Mouse (Mus musculus): ENCODE data around the gene Agk. TPM values are rescaled to one million over a fixed set of nuclear protein-coding genes. Genes with fewer than 3 reads are reported as not detected.

The Agk gene
- polyA plus RNA-seq, 1 experiment from 2014 or later = 59.8 TPM

- no peak for ATAC-seq (ENCODE audit: low FRiP score)
- H3K27me3 ChIP-seq (replicated peaks) = no peaks in the 10 kb centered on the region
- peaks cover 26% of the 10 kb centered on the region for H3K36me3 ChIP-seq
- no peak overlapping the region for H3K27ac ChIP-seq (replicated peaks)
- no peaks in the 10 kb centered on the region for H3K4me1 ChIP-seq
- H3K4me2 ChIP-seq = no peak overlapping the region
- no peak overlapping the region for H3K4me3 ChIP-seq (replicated peaks)
- WGBS = 87% methylated on average over 3 of the region's 3 CpGs
- H3K9me3 ChIP-seq (replicated peaks) = no peaks in the 10 kb centered on the region
- no peak overlapping the region for H3K9ac ChIP-seq (replicated peaks)
Observed at GRCm38 (mm10) chr6:40413565-40413964, 88.6 kb downstream of the Agk start.

DNA sequence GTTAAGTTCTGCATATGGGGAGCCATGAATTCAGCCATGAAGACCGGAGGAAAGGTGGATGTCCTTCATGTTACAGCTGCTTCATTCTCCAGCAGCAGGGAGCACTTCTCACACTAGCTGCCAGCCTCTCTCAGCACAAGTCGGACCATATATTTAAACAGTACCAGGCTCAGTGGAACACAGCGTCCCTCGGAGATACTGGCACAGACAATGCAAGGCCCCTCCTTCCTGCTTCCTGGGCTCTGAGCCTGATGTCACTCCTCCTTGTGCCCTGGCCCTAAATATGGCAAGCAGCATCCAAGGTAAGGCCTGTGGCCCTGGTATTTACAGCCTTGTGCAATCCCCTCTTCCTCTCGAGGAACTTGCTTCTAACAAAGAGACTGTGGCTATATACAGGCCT is 90.8 kb downstream of the Agk start:
- H3K36me3 ChIP-seq = peaks cover 19% of the 10 kb centered on the region
- H3K4me3 ChIP-seq (replicated peaks) = no peak overlapping the region
- H3K4me1 ChIP-seq = no peaks in the 10 kb centered on the region
- no peak overlapping the region for H3K27ac ChIP-seq (replicated peaks)
- no peak for ATAC-seq (ENCODE audit: low FRiP score)
- WGBS = 40% methylated on average over 5 of the region's 5 CpGs
- no peaks in the 10 kb centered on the region for H3K27me3 ChIP-seq (replicated peaks)
- no peaks in the 10 kb centered on the region for H3K9me3 ChIP-seq (replicated peaks)
- H3K9ac ChIP-seq (replicated peaks) = no peak overlapping the region
- no peak overlapping the region for H3K4me2 ChIP-seq

DNA sequence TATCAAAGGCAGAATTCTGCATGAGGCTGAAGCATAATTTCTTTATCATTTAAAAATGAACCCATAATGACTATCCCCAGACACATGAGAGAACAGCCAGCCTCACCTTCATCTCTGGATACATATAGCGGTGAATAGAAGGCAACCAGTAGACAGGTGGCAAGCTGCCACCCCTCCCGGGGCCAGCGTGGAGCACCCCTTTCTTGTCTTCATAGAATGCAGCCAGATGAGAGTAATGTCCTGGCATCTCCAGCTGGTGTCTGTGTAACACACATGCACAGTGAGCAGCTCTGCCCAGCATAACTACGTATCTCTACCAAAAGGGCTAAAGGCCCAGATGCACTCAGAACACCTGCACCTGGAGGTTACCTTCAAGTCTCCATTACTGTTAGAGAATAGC is 93.4 kb downstream of the Agk start:
- no peak overlapping the region for H3K27ac ChIP-seq (replicated peaks)
- no peak overlapping the region for H3K4me2 ChIP-seq
- no peaks in the 10 kb centered on the region for H3K27me3 ChIP-seq (replicated peaks)
- H3K4me1 ChIP-seq = no peaks in the 10 kb centered on the region
- peaks cover 22% of the 10 kb centered on the region; the same call in 1 of the 2 replicates for H3K36me3 ChIP-seq
- no peak overlapping the region for H3K4me3 ChIP-seq (replicated peaks)
- no peaks in the 10 kb centered on the region for H3K9me3 ChIP-seq (replicated peaks)
- WGBS = 86% methylated on average over 4 of the region's 4 CpGs
- ATAC-seq (ENCODE audit: low FRiP score) = no peak
- no peak overlapping the region for H3K9ac ChIP-seq (replicated peaks)

GRCm38 (mm10) chr6:40421099-40421498 is 96.1 kb downstream of the Agk start:
- 96% methylated on average over 6 of the region's 6 CpGs for WGBS

DNA sequence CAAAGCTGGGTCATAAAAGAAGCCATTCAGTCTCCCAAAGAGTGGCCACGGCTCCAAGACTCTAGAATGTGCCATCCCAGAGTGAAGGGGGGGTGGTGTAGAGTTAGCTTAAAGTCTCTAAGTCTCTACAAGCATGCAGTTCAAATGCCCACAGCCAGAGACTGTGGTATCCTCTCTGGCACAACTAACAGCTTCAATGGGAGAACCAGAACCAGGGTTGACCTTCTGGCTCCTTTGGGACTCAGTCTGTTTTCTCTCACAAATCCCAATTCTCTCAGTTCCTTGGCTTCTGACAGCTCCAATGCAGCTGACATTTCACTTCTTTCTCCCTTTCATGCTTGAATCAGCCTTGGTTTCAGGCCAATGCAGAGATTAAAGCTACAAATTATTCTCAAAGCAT is 98.0 kb downstream of the Agk start:
- H3K36me3 ChIP-seq = peaks cover 11% of the 10 kb centered on the region; the same call in 1 of the 2 replicates
- H3K4me1 ChIP-seq = no peaks in the 10 kb centered on the region
- no peak overlapping the region for H3K4me3 ChIP-seq (replicated peaks)
- no peak for ATAC-seq (ENCODE audit: low FRiP score)
- H3K4me2 ChIP-seq = no peak overlapping the region
- WGBS = 72% methylated on average over 1 of the region's 1 CpGs
- H3K27me3 ChIP-seq (replicated peaks) = no peaks in the 10 kb centered on the region
- H3K9ac ChIP-seq (replicated peaks) = no peak overlapping the region
- no peak overlapping the region for H3K27ac ChIP-seq (replicated peaks)
- no peaks in the 10 kb centered on the region for H3K9me3 ChIP-seq (replicated peaks)

More at GRCm38 (mm10) chr6:40421099-40421498, 96.1 kb downstream of the Agk start:
- Histone ChIP-seq H3K9ac (replicated peaks) (no peak overlapping the region), H3K4me2 (no peak overlapping the region), H3K36me3 (peaks cover 18% of the 10 kb centered on the region; the same call in 1 of the 2 replicates), H3K4me1 (no peaks in the 10 kb centered on the region), H3K27me3 (replicated peaks) (no peaks in the 10 kb centered on the region), H3K27ac (replicated peaks) (no peak overlapping the region), H3K4me3 (replicated peaks) (no peak overlapping the region), H3K9me3 (replicated peaks) (no peaks in the 10 kb centered on the region)
- no peak for ATAC-seq (ENCODE audit: low FRiP score)

DNA sequence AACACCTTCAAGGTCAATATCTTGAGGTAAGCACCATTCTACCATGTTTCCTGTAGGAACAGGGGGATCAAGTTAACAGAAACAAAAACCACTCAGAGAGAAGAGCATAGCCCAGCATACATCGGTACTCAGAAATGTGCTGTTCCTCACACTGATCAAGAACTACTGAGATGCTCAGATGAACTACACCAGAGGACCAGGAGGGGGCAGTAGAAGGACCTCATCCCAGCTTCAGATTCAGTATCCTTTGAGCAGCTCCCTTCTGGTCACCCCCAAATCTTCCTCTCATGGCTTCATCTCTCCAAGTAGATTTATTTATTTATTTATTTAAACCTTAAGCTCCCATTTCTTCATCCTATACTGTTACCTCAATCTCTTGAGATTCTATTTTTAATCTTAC is 98.8 kb downstream of the Agk start:
- no peak overlapping the region for H3K9ac ChIP-seq (replicated peaks)
- ATAC-seq (ENCODE audit: low FRiP score) = no peak
- WGBS = 63% methylated on average over 1 of the region's 1 CpGs

GRCm38 (mm10) chr6:40427441-40427840 is 102.5 kb downstream of the Agk start:
- Histone ChIP-seq H3K27ac (replicated peaks) (no peak overlapping the region), H3K4me1 (peaks cover 18% of the 10 kb centered on the region), H3K27me3 (replicated peaks) (no peaks in the 10 kb centered on the region), H3K4me3 (replicated peaks) (no peak overlapping the region), H3K36me3 (no peaks in the 10 kb centered on the region), H3K9me3 (replicated peaks) (no peaks in the 10 kb centered on the region), H3K4me2 (no peak overlapping the region), H3K9ac (replicated peaks) (no peak overlapping the region)
- WGBS = 94% methylated on average over 7 of the region's 7 CpGs
- no peak for ATAC-seq (ENCODE audit: low FRiP score)

More for the DNA sequence above, 98.8 kb downstream of the Agk start:
- Histone ChIP-seq H3K4me3 (replicated peaks) (no peak overlapping the region), H3K4me2 (no peak overlapping the region), H3K27ac (replicated peaks) (no peak overlapping the region), H3K9me3 (replicated peaks) (no peaks in the 10 kb centered on the region), H3K4me1 (no peaks in the 10 kb centered on the region), H3K27me3 (replicated peaks) (no peaks in the 10 kb centered on the region), H3K36me3 (peaks cover 4% of the 10 kb centered on the region; the same call in 1 of the 2 replicates)

- Histone ChIP-seq H3K27ac (replicated peaks) (0 out of 2 replicates have a peak overlapping the region, but pooled peaks have one; percentile 28), H3K4me1 (peaks cover 26% of the 10 kb centered on the region), H3K4me3 (replicated peaks) (no peak overlapping the region), H3K36me3 (no peaks in the 10 kb centered on the region), H3K4me2 (no peak overlapping the region), H3K9ac (replicated peaks) (no peak overlapping the region), H3K27me3 (replicated peaks) (no peaks in the 10 kb centered on the region), H3K9me3 (replicated peaks) (no peaks in the 10 kb centered on the region)
- 64% methylated on average over 3 of the region's 3 CpGs for WGBS
- no peak for ATAC-seq (ENCODE audit: low FRiP score)
Observed at GRCm38 (mm10) chr6:40428696-40429095, 103.7 kb downstream of the Agk start.

DNA sequence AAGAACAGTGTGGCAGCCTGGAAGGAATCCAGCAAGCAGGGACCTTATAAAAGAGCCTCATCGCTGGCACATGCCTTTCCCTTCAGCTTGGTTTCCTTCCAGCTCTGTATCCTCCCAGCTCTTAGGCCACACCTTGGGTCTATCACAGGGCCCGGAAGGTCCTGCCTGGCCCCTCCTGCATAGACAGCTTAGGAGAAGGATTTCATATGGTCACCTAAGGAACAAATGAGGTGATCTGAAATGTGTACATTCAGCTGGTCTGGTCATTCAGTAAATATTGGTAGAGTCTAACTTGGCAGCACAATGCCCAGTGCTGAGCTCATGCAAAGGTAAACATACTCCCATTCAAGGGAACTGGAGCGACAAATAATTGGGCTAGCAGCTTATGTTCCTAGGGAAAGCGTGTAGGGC is 104.6 kb downstream of the Agk start:
- no peaks in the 10 kb centered on the region for H3K9me3 ChIP-seq (replicated peaks)

DNA sequence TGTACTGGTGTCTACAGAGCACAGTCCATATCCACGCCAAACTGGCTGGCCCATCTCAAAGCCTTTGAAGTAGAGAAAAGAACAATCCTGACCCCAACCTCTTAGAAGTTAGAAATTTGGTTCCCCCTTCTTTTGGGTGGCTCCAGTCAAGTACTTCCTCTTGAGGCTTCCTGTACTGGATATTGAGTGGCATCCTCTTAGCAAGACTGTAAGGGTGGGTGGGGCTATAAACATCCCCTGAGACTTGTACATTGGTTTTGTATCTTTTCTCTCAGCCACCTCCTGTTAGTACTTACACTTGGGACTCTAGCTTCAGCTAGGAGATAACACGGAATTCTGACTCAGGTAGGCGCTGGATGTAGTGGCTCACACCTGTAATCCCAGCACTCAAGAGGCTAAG is 105.3 kb downstream of the Agk start:
- no peaks in the 10 kb centered on the region for H3K27me3 ChIP-seq (replicated peaks)
- no peaks in the 10 kb centered on the region for H3K9me3 ChIP-seq (replicated peaks)
- H3K4me3 ChIP-seq (replicated peaks) = no peak overlapping the region
- H3K4me2 ChIP-seq = no peak overlapping the region
- no peak for ATAC-seq (ENCODE audit: low FRiP score)
- H3K36me3 ChIP-seq = no peaks in the 10 kb centered on the region
- WGBS = 95% methylated on average over 3 of the region's 3 CpGs
- H3K4me1 ChIP-seq = peaks cover 39% of the 10 kb centered on the region
- no peak overlapping the region for H3K9ac ChIP-seq (replicated peaks)
- H3K27ac ChIP-seq (replicated peaks) = no peak overlapping the region

More for the DNA sequence above, 104.6 kb downstream of the Agk start:
- H3K4me2 ChIP-seq = no peak overlapping the region
- H3K9ac ChIP-seq (replicated peaks) = no peak overlapping the region
- H3K27ac ChIP-seq (replicated peaks) = 0 out of 2 replicates have a peak overlapping the region, but pooled peaks have one; percentile 23
- 63% methylated on average over 4 of the region's 4 CpGs for WGBS
- H3K4me1 ChIP-seq = peaks cover 34% of the 10 kb centered on the region
- H3K4me3 ChIP-seq (replicated peaks) = no peak overlapping the region
- H3K27me3 ChIP-seq (replicated peaks) = no peaks in the 10 kb centered on the region
- H3K36me3 ChIP-seq = no peaks in the 10 kb centered on the region
- ATAC-seq (ENCODE audit: low FRiP score) = no peak

- Histone ChIP-seq H3K27me3 (replicated peaks) (no peaks in the 10 kb centered on the region), H3K4me1 (peaks cover 39% of the 10 kb centered on the region), H3K9ac (replicated peaks) (no peak overlapping the region), H3K4me3 (replicated peaks) (no peak overlapping the region), H3K9me3 (replicated peaks) (no peaks in the 10 kb centered on the region), H3K36me3 (no peaks in the 10 kb centered on the region), H3K4me2 (no peak overlapping the region), H3K27ac (replicated peaks) (no peak overlapping the region)
- no peak for ATAC-seq (ENCODE audit: low FRiP score)
- 76% methylated on average over 3 of the region's 3 CpGs for WGBS
Observed at GRCm38 (mm10) chr6:40430878-40431277, 105.9 kb downstream of the Agk start.

DNA sequence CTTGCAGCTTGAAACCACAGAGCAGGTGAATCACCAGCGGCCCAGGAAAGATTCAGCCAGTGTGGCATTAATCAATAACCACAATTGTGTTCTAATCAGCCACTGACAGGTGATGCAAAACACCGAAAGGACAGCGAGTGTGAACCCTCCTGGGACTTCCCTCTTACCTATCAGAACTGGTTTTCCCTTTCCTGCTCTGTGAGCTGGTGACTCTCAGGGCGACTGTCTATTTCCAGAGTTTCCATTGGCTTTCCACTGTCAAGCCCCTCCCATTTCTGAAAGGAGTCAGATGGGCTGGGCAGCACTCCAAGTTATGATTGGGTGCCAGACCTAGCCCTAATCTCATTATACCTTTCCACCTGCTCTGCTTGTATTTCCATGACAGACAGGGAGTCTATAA is 106.4 kb downstream of the Agk start:
- H3K9me3 ChIP-seq (replicated peaks) = no peaks in the 10 kb centered on the region
- H3K9ac ChIP-seq (replicated peaks) = no peak overlapping the region
- no peaks in the 10 kb centered on the region for H3K27me3 ChIP-seq (replicated peaks)
- WGBS = 66% methylated on average over 4 of the region's 4 CpGs
- ATAC-seq (ENCODE audit: low FRiP score) = no peak
- H3K27ac ChIP-seq (replicated peaks) = no peak overlapping the region
- peaks cover 43% of the 10 kb centered on the region for H3K4me1 ChIP-seq
- H3K4me3 ChIP-seq (replicated peaks) = no peak overlapping the region
- H3K36me3 ChIP-seq = no peaks in the 10 kb centered on the region
- no peak overlapping the region for H3K4me2 ChIP-seq

- peaks cover 45% of the 10 kb centered on the region for H3K4me1 ChIP-seq
Observed at GRCm38 (mm10) chr6:40431812-40432211, 106.8 kb downstream of the Agk start.

More at GRCm38 (mm10) chr6:40431812-40432211, 106.8 kb downstream of the Agk start:
- H3K4me2 ChIP-seq = no peak overlapping the region
- H3K9me3 ChIP-seq (replicated peaks) = no peaks in the 10 kb centered on the region
- H3K36me3 ChIP-seq = no peaks in the 10 kb centered on the region
- no peak overlapping the region for H3K9ac ChIP-seq (replicated peaks)
- H3K27ac ChIP-seq (replicated peaks) = no peak overlapping the region
- ATAC-seq (ENCODE audit: low FRiP score) = no peak
- no peak overlapping the region for H3K4me3 ChIP-seq (replicated peaks)
- H3K27me3 ChIP-seq (replicated peaks) = no peaks in the 10 kb centered on the region
